Mouse (Mus musculus): ENCODE results near the gene Adcy9.

Gene Adcy9

DNA sequence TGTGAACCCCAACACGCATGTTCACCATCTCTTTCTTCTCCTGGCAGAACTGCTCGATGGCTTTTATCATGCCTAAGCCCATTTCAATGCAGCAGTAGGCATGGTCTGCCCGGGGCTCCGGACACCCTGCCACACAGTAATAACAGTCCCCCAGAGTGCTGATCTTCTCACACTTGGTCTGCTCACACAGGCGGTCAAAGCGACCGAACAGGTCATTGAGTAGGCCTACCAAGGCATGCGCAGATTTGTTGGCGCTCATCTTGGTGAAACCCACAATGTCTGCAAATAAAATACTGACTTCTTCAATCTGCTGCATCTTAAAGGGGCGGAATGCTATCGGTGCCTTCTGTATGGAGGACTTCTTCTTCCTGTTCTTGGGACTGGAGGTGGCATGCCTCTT lies 2.2 kb downstream of the Adcy9 start:
- DNase-seq, result no peak

DNA sequence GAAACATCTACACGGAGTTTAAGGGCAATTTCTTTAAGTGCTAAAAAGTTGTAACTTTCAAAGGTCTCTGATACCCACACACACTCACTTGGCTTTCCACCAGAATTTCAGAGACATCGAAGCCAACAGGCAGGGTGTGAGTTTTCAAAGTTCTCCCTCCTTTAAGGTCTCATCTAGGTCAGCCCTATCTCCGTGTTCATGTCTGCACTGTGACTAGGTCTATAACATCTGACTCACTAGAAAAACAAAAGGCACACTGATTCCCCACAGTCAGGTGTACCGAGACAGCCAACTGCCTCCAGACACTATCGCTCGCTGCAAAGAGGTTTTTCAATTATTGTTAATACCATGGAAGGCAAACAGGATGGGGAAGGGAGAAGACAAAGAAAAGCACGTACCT lies 2.8 kb downstream of the Adcy9 start:
- no peak for DNase-seq

- no peak for DNase-seq
Observed at GRCm38 (mm10) chr16:4414881-4415585, 5.3 kb downstream of the Adcy9 start.

- DNase-seq, result no peak
Observed at GRCm38 (mm10) chr16:4413988-4414880, 6.1 kb downstream of the Adcy9 start.

DNA sequence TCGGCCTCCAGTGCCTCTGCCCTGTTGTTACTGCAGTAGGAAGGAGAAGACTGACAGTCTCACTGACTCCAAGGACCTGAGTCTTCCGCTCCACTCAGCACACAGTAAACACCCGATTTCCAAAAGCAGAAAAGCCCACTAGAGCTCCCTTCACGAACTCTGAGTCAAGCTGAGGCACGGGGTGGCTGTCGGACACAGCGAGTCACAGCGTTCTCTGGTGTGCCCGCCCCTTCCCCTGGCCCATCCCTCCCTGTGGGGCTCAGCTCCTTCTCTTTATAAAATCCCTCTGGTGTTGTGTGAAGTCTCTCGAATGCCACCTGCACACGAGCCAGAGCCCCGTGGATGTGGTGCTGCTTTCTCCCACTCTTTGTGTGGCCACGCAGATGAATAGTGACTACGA lies 7.0 kb downstream of the Adcy9 start:
- DNase-seq, result no peak

- DNase-seq, result no peak
Observed at GRCm38 (mm10) chr16:4412298-4412697, 8.0 kb downstream of the Adcy9 start.

GRCm38 (mm10) chr16:4411296-4411695 lies 9.0 kb downstream of the Adcy9 start:
- DNase-seq, result no peak

DNA sequence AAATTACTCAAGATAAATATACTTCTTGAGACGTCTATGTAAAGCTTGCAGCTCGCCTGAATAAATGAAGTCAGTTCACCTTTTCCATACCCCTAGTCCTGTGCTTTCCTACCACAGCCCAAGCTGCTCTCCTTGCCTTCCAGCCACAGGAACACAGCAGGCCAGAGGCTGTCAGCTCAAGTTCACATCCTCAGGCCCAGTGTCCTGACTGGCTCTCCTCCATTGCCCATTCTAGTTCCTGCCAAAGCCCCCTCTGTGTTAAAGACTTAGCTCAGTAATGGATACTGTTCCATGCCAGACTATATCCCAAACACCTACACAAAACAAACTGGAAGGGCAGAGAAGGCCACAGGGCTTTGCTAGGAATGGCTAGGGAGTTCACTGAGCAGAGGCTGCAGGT lies 12.8 kb downstream of the Adcy9 start:
- DNase-seq, result no peak

GRCm38 (mm10) chr16:4406706-4407105 lies 13.6 kb downstream of the Adcy9 start:
- DNase-seq, result no peak

DNA sequence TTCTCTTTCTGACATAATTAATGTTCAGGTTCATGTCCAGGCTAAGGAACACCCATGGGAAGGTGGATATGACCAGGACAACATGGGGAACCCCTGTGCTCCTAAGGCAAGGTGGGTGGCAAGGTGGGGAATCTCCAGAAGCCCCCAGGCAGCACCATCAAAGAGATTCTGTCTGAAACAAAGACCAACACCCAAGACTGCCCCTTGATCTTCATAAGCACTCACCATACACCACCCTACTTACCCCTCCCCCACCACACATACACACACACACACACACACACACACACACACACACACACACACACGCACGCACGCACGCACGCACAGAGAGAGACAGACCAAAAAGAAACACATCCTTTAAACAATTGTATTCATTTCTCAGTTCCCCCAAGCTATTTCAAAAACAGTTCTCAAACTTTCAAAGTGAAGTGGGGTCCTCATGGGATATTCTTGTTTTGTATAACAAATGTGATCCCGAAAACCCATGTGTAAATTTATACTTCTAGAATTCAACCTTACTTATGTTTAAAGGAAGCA lies 14.2 kb downstream of the Adcy9 start:
- DNase-seq, result no peak

DNA sequence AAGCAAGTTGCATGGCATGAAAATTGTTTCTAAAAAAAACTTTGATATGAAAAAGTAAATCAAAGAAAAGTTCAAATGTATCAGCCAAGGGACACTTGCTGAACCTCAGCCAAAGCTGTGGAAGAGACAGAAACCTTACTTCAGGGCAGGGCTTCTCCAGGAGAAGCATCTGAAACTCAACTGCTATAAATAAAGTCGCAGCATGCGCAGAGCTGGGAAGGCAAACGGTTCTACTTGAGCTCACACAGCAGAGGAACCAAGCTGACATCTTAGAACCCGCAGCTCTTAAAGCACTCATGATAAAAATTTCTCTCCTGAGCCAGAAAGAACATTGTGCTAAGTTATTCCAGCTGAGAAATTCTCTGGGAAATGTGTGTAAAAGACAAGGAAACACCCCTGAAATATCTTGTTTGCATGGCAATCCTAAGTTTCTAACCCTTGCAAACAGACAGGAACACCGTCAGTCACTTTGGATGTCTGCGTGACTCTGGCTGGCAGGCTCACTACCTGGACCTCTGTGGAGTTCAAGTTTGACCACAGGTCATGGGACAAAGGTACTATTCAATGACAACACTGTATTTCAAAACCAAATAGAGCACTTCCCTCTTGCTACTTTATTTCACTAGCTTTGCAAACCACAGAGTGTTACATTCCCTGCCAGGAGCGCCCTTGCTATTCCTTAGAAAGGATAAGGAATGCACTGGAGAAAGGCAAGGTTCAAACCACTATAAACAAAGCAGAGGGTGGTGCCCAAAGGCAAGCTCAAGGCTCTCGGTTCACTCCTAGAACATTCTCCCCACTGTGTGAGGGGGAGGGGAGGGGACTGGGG lies 15.2 kb downstream of the Adcy9 start:
- no peak for DNase-seq

GRCm38 (mm10) chr16:4401109-4401508 lies 19.2 kb downstream of the Adcy9 start:
- DNase-seq, result no peak

DNA sequence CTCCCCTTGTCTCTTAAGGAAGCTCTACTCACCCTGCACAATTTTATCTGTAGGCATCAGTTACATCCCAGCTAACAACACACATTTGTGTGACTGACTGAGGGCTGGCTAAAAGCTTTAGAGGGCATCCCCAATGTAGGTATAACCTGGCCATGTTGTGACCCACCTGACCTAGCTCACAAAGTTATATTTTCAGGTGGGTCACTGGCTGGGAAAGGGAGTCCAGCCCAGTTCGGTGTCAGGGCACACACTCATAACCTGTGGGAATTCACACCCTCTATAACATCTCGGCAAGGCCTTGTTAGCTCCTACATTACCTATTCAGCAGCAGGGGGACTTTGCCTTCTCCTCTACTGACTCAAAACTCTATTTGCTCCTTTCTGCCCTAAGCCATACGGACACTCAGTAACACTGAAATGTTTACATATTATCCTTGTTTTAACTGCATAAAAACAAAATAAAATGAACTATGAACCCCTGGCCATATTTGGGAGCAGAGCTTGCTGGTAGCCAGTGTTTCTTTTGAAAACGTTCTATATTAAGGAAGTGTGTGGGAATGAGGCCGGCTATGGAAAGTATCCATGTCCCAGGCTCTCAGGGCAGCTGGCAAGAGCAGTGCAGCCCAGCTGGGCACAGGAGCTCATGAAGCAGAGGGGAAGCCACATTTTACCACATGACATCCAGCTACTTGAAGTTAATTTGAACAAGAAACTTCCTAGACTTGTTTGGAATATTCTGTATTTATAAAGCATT lies 20.7 kb downstream of the Adcy9 start:
- no peak for DNase-seq

DNA sequence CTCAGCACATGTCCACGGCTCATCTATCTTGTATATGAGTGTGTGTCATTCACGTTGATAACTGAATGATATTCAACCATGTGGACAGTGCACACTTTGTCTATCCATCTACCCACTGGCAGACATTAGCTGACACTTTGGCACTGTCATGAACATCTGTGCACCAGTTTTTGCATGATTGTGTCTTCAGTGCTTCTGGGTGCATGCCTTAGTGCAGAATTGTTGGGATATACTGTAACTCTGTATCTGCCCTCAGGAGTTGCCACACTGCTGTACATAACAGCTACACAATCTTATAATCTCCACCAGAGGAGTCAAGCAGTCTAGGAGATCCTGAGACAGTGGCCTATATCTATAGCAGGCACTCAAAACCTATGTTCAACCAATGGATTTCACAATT lies 21.5 kb downstream of the Adcy9 start:
- DNase-seq, result no peak

- DNase-seq, result no peak
Observed at GRCm38 (mm10) chr16:4397636-4398035, 22.7 kb downstream of the Adcy9 start.

- no peak for DNase-seq
Observed at GRCm38 (mm10) chr16:4395687-4396341, 24.5 kb downstream of the Adcy9 start.

DNA sequence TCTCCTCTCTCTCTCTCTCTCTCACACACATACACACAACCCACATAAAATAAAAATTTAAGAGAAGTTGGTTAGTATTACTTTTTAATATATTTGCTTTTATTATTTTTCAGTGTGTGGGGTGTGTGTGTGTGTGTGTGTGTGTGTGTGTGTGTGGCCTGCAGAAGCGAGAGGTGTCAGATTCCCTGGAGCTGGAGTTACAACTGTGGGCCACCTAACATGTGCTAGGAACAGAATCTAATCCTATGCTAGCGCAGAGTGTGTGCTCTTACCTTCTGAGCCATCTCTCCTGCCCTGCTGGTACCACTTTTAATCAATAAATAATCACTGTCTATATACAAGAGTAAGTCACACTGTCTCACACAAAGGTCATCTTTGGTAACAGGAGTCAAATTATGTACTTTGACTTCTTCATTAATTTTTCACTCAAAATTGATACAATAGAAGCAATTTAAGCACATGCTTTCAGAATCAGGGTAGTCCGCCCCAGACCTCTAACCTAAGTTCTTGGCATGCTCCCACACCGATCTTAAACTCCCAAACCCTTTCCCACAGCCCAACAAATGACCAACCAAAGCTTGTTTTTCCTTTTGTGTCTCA lies 25.2 kb downstream of the Adcy9 start:
- DNase-seq, result no peak

DNA sequence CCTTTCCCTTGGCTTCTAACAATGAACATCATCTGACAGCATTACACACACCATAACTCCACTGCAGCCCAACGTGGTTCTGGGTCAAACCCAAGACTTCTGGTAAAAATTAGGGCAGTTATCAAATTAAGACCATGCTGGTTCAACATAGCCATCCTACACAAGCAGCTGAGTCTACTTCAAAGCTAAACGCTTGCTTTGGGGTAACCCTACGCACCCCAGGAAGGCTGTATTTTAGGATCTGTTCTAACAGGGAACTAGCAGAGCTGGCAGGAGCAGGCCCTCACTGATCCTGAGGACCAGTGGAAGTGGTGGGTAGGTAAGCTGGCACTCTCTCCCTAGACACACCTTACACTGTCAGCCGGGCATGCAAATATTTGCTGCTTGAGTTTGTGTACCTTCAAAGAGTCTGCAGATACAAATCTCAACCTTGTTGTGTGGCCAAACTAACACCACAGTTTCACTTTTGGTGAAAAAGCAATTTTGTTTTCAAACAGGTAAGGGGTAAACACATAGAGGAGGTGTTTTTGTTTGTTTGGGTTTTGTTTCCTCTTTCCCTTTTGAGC lies 36.7 kb downstream of the Adcy9 start:
- DNase-seq, result no peak

- DNase-seq, result no peak
Observed at GRCm38 (mm10) chr16:4382406-4382805, 37.9 kb downstream of the Adcy9 start.

GRCm38 (mm10) chr16:4381487-4381886 lies 38.8 kb downstream of the Adcy9 start:
- no peak for DNase-seq

GRCm38 (mm10) chr16:4378788-4379187 lies 41.5 kb downstream of the Adcy9 start:
- DNase-seq, result no peak

Data from right cerebral cortex, postnatal 14 days (tissue).